11 mouse cellular contexts compared by ENCODE assay signal in the genomic region with DNA sequence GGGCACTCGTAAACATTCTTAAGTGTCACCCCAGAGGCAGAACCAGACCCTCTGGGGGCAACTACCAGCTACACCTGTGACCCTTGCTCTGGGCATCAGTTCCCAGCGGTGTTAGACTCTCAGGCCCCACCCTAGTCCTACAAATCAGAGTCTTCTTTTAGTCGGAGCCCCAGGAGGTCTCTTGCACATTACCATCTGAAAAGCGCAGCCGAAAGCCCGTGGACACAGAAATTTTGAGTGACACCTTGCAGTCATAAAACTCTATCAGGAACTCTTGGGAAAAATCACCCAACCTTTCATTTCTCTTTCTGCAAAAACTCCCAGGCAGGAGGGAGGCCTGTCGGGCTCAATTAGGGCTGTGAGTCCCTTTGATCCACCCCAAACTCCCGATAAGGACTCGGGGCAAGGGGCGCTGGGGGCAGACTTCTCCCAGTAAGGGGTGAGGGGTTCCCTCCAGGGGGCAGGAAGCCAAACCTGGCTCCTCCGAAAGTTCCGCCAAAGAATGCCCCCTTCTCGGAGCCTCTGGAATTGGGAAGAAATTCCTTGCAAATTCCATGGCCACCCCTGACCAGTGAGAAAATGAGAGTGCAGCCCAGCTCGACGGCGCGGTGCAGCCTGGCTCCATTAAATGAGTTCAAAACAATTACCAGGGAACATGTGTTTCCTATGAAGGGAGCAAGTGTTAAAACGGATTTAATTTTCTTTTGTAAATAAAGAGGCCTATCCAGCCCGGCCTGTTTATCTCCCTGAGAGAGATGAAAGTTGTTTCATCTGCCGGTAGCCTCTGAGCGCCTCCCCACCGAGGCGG.
DNase-seq lines count a peak whose midpoint lies in the region; ATAC-seq and TF ChIP-seq lines count a peak whose summit lies in the region.
"Had no signal": no experiment of that assay in that cellular context is flagged by ENCODE, and none has a peak within 500 bp of the region (broad histone marks: within the 10 kb centered on the region; RNA-seq: fewer than 3 reads in every experiment).

No protein-coding gene starts in this region.

- H3K9ac ChIP-seq in hindbrain, embryonic 12.5 days = no peak overlapping the region
- H3K9ac ChIP-seq in hindbrain, embryonic 13.5 days = no peak overlapping the region
- H3K9ac ChIP-seq in limb, embryonic 14.5 days (ENCODE audit: low read depth, low read length, severe bottlenecking) = no peak overlapping the region

- no peaks in the 10 kb centered on the region for H3K36me3 ChIP-seq in hindbrain, embryonic 12.5 days
- H3K36me3 ChIP-seq in hindbrain, embryonic 13.5 days = no peaks in the 10 kb centered on the region
- no peaks in the 10 kb centered on the region for H3K36me3 ChIP-seq in limb, embryonic 14.5 days (ENCODE audit: control insufficient read depth, insufficient read depth, low read length)

- no peak overlapping the region for H3K4me3 ChIP-seq in hindbrain, embryonic 12.5 days
- no peak overlapping the region for H3K4me3 ChIP-seq in hindbrain, embryonic 13.5 days
- H3K4me3 ChIP-seq in limb, embryonic 14.5 days (replicated peaks; ENCODE audit: low read length) = 0 out of 2 replicates have a peak overlapping the region, but pooled peaks have one; percentile 2
- H3K4me3 ChIP-seq: gastrocnemius, adult 2 months had no signal

- peaks cover 8% of the 10 kb centered on the region; the same call in 1 of the 2 replicates for H3K4me1 ChIP-seq in hindbrain, embryonic 12.5 days
- peaks cover 17% of the 10 kb centered on the region for H3K4me1 ChIP-seq in hindbrain, embryonic 13.5 days (replicated peaks)
- peaks cover 25% of the 10 kb centered on the region for H3K4me1 ChIP-seq in limb, embryonic 14.5 days (ENCODE audit: control insufficient read depth, insufficient read depth, low read length)

- H3K4me2 ChIP-seq in hindbrain, embryonic 12.5 days (replicated peaks) = peak overlapping the region; percentile 13
- H3K4me2 ChIP-seq in hindbrain, embryonic 13.5 days = no peak overlapping the region
- H3K4me2 ChIP-seq in limb, embryonic 14.5 days (replicated peaks; ENCODE audit: low read depth, low read length, severe bottlenecking) = peak overlapping the region; percentile 37; the same call in 1 of the 2 replicates

- DNase-seq in Muller cell, postnatal 12 days (ENCODE audit: inconsistent ontology term) = peak; percentile 26
- peak; percentile 74 for DNase-seq in embryo, embryonic 11 days
- DNase-seq in limb, embryonic 14.5 days (ENCODE audit: low spot score) = no peak
- DNase-seq in left cerebral cortex, postnatal 25 days (ENCODE audit: low spot score in 2 of 2) = no peak
- no peak for DNase-seq in frontal cortex, postnatal 25 days (ENCODE audit: low spot score in 2 of 2)
- DNase-seq: adrenal gland, postnatal 36 days; cerebellum, postnatal 10 days; gastrocnemius, adult 2 months; lung, postnatal 36 days had no signal

- intact Hi-C loops in left cerebral cortex, postnatal 25 days (cut with DNase I) = no loop called here

- peaks cover 54% of the 10 kb centered on the region for H3K27me3 ChIP-seq in hindbrain, embryonic 12.5 days
- peaks cover 72% of the 10 kb centered on the region for H3K27me3 ChIP-seq in hindbrain, embryonic 13.5 days
- no peaks in the 10 kb centered on the region for H3K27me3 ChIP-seq in limb, embryonic 14.5 days (ENCODE audit: control insufficient read depth, insufficient read depth, low read length)

- ATAC-seq in hindbrain, embryonic 12.5 days (ENCODE audit: low FRiP score) = no peak
- ATAC-seq in hindbrain, embryonic 13.5 days (ENCODE audit: low FRiP score) = no peak
- peak; percentile 44; the same call in 1 of the 2 replicates for ATAC-seq in limb, embryonic 14.5 days (ENCODE audit: low FRiP score, low read depth)

- WGBS in hindbrain, embryonic 12.5 days = 8% methylated on average over 23 of the region's 23 CpGs
- WGBS in hindbrain, embryonic 13.5 days = 8% methylated on average over 23 of the region's 23 CpGs
- WGBS in limb, embryonic 14.5 days = 2% methylated on average over 23 of the region's 23 CpGs

- H3K9me3 ChIP-seq in hindbrain, embryonic 12.5 days (replicated peaks) = no peaks in the 10 kb centered on the region
- H3K9me3 ChIP-seq in hindbrain, embryonic 13.5 days = no peaks in the 10 kb centered on the region
- H3K9me3 ChIP-seq in limb, embryonic 14.5 days (ENCODE audit: control insufficient read depth, low read length) = no peaks in the 10 kb centered on the region

- no peak overlapping the region for H3K27ac ChIP-seq in hindbrain, embryonic 12.5 days
- no peak overlapping the region for H3K27ac ChIP-seq in hindbrain, embryonic 13.5 days
- H3K27ac ChIP-seq in limb, embryonic 14.5 days (replicated peaks; ENCODE audit: low read depth, low read length) = no peak overlapping the region
- H3K27ac ChIP-seq: gastrocnemius, adult 2 months had no signal

- TF ChIP-seq POLR2A in limb, embryonic 14.5 days (IDR thresholded peaks at IDR 0.05; ENCODE audit: borderline replicate concordance, extremely low read depth, insufficient read depth, insufficient read length) = no peak

Comparison
In these comparisons a context has a peak if more than half of its experiments do, and no peak if none do; other contexts are left out.
1. DNase-seq: peak in Muller cell, postnatal 12 days (single experiment) and embryo, embryonic 11 days (single experiment); none in limb, embryonic 14.5 days (single experiment), left cerebral cortex, postnatal 25 days (0 of 2) and frontal cortex, postnatal 25 days (0 of 2).